Mouse (Mus musculus): ENCODE results near the gene Atp1b2. TPM values are rescaled to one million over a fixed set of nuclear protein-coding genes. Genes with fewer than 3 reads are reported as not detected.
"Not testable (repeated sequence)": the region's sequence is repeated elsewhere in the genome, so short reads cannot be mapped to it uniquely, and the experiment has no call there.

Atp1b2 gene
- 23.5 and 46.2 TPM in 2 replicates for polyA plus RNA-seq (2012; rRNA removed)

- peak; percentile 54 for DNase-seq (ENCODE audit: low spot score)
Observed at GRCm38 (mm10) chr11:69605726-69606490, at the start of gene Atp1b2. Gene Atp1b2 (minus strand): TSS chr11:69605942.

- DNase-seq (ENCODE audit: low spot score): no peak
Observed at GRCm38 (mm10) chr11:69654760-69655159, 49.0 kb upstream of the Atp1b2 start.

- no peak for DNase-seq (ENCODE audit: low spot score)
Observed at GRCm38 (mm10) chr11:69653399-69653798, 47.7 kb upstream of the Atp1b2 start.

- no peak for DNase-seq (ENCODE audit: low spot score)
Observed at GRCm38 (mm10) chr11:69645860-69646259, 40.1 kb upstream of the Atp1b2 start.

- DNase-seq (ENCODE audit: low spot score): no peak
Observed at GRCm38 (mm10) chr11:69635471-69635870, 29.7 kb upstream of the Atp1b2 start.

- DNase-seq (ENCODE audit: low spot score): no peak
Observed at GRCm38 (mm10) chr11:69633128-69633866, 27.6 kb upstream of the Atp1b2 start.

- peak; percentile 100 for DNase-seq (ENCODE audit: low spot score)
Observed at GRCm38 (mm10) chr11:69632284-69633089, 26.7 kb upstream of the Atp1b2 start, which contains the start of gene Fxr2. Gene Fxr2 (plus strand): TSS chr11:69632990.

- no peak for DNase-seq (ENCODE audit: low spot score)
Observed at GRCm38 (mm10) chr11:69629802-69630201, 24.1 kb upstream of the Atp1b2 start.

GRCm38 (mm10) chr11:69628286-69628685, 22.5 kb upstream of the Atp1b2 start:
- DNase-seq (ENCODE audit: low spot score): peak; percentile 55

GRCm38 (mm10) chr11:69624339-69624738, 18.6 kb upstream of the Atp1b2 start:
- DNase-seq (ENCODE audit: low spot score): not testable (repeated sequence)

GRCm38 (mm10) chr11:69623006-69623405, 17.3 kb upstream of the Atp1b2 start:
- no peak for DNase-seq (ENCODE audit: low spot score)

- DNase-seq (ENCODE audit: low spot score): no peak
Observed at GRCm38 (mm10) chr11:69622406-69622805, 16.7 kb upstream of the Atp1b2 start.

GRCm38 (mm10) chr11:69621571-69622268, 16.0 kb upstream of the Atp1b2 start, which contains the start of gene Sat2:
Gene Sat2 (plus strand): TSS chr11:69622024.
- DNase-seq (ENCODE audit: low spot score): peak; percentile 42

- DNase-seq (ENCODE audit: low spot score): no peak
Observed at GRCm38 (mm10) chr11:69620394-69621081, 14.8 kb upstream of the Atp1b2 start.

GRCm38 (mm10) chr11:69617805-69618204, 12.1 kb upstream of the Atp1b2 start, which contains the start of gene Shbg:
Gene Shbg (minus strand): TSS chr11:69617905.
- DNase-seq (ENCODE audit: low spot score): no peak

GRCm38 (mm10) chr11:69616781-69617180, 11.0 kb upstream of the Atp1b2 start:
- DNase-seq (ENCODE audit: low spot score): no peak

- not testable (repeated sequence) for DNase-seq (ENCODE audit: low spot score)
Observed at GRCm38 (mm10) chr11:69614257-69614588, 8.5 kb upstream of the Atp1b2 start.

- DNase-seq (ENCODE audit: low spot score): peak; percentile 70
Observed at GRCm38 (mm10) chr11:69613553-69614256, 8.0 kb upstream of the Atp1b2 start.

GRCm38 (mm10) chr11:69610899-69611298, 5.2 kb upstream of the Atp1b2 start:
- DNase-seq (ENCODE audit: low spot score): no peak

- no peak for DNase-seq (ENCODE audit: low spot score)
Observed at GRCm38 (mm10) chr11:69609416-69609815, 3.7 kb upstream of the Atp1b2 start.
